Mouse (Mus musculus) duodenum, adult 2 months (tissue): Measurements from ENCODE around the gene Zswim9. TPM values are rescaled to one million over a fixed set of nuclear protein-coding genes. Genes with fewer than 3 reads are reported as not detected.

Source experiments
- polyA plus RNA-seq: library from polyadenylated mRNA; depleted of rRNA; stranded (reverse); fragments of >200 nt; gene quantifications from 2 replicates; pipeline ENCODE4 v1.2.3, GENCODE M21; 2012; ENCODE audit warnings: low replicate concordance; rRNA removed

Zswim9 gene
- polyA plus RNA-seq: 1.4 and 1.8 TPM in 2 replicates

DNA sequence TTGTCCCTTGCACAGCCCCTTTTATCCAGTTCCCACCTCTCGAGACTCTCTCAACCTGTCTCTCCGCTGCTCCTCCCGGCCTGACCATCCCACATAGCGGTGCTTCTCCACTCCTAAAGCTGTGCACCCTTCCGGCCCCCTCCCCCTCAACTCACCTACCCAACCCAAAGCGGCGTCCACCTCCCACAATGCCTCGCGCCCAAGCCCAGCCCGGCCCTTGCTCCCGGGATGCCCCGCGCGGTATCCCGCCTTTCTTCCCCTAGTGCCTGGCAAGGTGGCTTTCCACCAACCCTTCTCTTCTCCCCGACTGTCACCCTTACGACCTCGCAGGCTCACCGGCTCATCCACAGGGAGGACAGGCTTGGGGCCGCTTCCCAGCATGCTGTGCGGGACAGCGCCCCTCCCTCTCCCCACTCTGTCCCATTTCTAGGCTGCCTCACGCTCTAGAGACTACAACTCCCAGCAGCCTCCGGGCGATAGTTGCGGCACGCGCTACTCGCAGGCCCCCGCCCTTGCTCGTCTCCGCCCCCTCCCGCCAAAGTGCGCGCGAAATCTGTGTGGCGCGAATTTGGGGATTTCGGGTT lies at the start of gene Zswim9:
TSS of gene Zswim9 (minus strand) at position 414 of the 584 bp plus-strand sequence.

DNA sequence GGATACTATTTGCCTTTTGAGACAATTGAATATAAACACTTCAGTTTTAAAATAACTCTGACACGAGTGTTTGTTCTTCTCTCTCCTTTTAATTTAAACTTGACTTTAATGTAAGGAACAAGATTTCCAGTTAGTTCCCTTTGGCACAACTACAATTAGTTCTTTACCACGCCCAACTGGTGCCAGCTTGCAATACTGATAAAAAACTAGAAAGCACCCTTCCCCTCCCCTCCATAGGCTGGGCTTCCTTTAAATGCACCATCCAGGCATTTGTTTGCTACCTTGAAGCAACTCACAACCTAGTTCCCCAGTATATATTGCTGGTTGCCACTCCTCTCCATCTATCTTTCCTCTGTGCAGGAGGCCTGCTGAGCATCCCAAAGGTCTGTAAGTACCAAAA lies 45.8 kb upstream of the Zswim9 start, which contains the start of gene Pla2g4c:
TSS of gene Pla2g4c (plus strand) at position 340 of the 400 bp plus-strand sequence.

DNA sequence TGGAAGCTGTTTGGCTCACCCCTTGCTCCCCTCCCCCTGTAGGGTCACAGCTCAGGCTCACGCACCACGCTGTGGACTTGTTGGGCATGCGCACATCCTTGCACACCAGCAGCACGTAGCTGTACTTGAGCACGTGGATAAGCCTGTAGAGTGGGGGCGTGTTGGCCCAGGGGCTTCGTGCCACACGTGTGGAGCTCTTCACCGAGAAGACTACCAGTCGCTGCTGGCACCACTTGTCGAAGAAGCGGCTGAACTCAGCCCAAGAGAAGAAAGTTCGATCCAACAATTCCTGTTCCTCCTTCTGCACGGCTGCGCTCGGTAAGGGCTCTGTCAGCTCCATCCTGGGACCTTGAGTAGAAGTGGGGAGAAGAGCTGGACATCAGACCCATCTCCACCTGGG lies 1.4 kb downstream of the Zswim9 start, which contains the start of gene Lig1:
TSS of gene Lig1 (plus strand) at position 203 of the 400 bp plus-strand sequence.

DNA sequence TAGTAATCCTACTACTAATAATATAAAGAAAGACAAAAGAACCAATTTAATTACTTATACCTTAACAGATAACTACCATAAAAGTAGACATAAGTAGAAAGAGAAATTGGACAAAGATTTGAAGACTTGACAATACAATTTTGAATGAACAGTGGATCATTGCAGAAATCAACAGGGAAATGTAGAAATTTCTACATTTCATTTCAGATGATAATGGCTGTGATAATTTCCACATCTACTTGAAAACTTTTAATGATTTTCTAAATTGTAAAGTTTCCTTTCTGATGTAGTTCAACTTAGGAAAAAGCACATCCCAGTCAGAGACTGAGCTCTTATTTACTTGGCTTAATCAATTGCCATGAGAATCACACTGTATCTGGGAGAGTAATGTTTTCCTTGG lies 65.8 kb downstream of the Zswim9 start, which contains the start of gene Vmn1r89:
TSS of gene Vmn1r89 (plus strand) at position 301 of the 400 bp plus-strand sequence.

Other genes with a start within 250 kb of the Zswim9 start
- 34.9 and 69.3 TPM in 2 replicates for gene Chmp2a, start 243.9 kb downstream of the Zswim9 start, polyA plus RNA-seq
- 110 and 111 TPM in 2 replicates for gene Ube2m, start 240.4 kb downstream of the Zswim9 start, polyA plus RNA-seq
- gene Mzf1, start 224.0 kb downstream of the Zswim9 start, polyA plus RNA-seq: 1.1 and 1.6 TPM in 2 replicates
- gene Vmn1r85, start 183.5 kb downstream of the Zswim9 start, polyA plus RNA-seq: not detected in 2 replicates
- not detected in 2 replicates for gene Vmn1r86, start 158.8 kb downstream of the Zswim9 start, polyA plus RNA-seq
- gene Vmn1r87, start 138.6 kb downstream of the Zswim9 start, polyA plus RNA-seq: not detected in 2 replicates
- not detected in 2 replicates for gene Vmn1r88, start 119.2 kb downstream of the Zswim9 start, polyA plus RNA-seq
- gene Vmn1r89, start 65.7 kb downstream of the Zswim9 start, polyA plus RNA-seq: not detected in 2 replicates
- gene Lig1, start 1.4 kb downstream of the Zswim9 start, polyA plus RNA-seq: 5.4 and 6.0 TPM in 2 replicates
- 2.1 TPM in 1 of 2 replicates, not detected in the other for gene Pla2g4c, start 45.9 kb upstream of the Zswim9 start, polyA plus RNA-seq
- not detected in 2 replicates for gene Cabp5, start 119.4 kb upstream of the Zswim9 start, polyA plus RNA-seq
- gene Bsph1, start 172.1 kb upstream of the Zswim9 start, polyA plus RNA-seq: not detected in 2 replicates